18 mouse cellular contexts compared by ENCODE assay signal in genomic region chr9:51837716-51838115, GRCm38 (mm10).
A peak's percentile ranks its signal among the peaks of the same experiment; 100 is the strongest.
DNase-seq lines count a peak whose midpoint lies in the region; ATAC-seq and TF ChIP-seq lines count a peak whose summit lies in the region.
"Had no signal": no experiment of that assay in that cellular context is flagged by ENCODE, and none has a peak within 500 bp of the region (broad histone marks: within the 10 kb centered on the region; RNA-seq: fewer than 3 reads in every experiment).

No protein-coding gene starts in this region.

- ATAC-seq in lung, embryonic 14.5 days (ENCODE audit: insufficient read depth) = no peak
- ATAC-seq in heart, embryonic 11.5 days (replicated peaks; ENCODE audit: insufficient number of reproducible peaks, low FRiP score, low TSS enrichment) = no peak
- ATAC-seq: forebrain, embryonic 13.5 days; hindbrain, postnatal 0 days; intestine, embryonic 16.5 days had no signal

- peak; percentile 23 for DNase-seq in gastrocnemius, adult 2 months
- DNase-seq in gastrocnemius, postnatal 10 days = no peak
- DNase-seq in brain, adult 2 months (ENCODE audit: low read depth, low spot score) = peak; percentile 25
- DNase-seq in lung, embryonic 14.5 days = peak; percentile 46
- DNase-seq in spleen, postnatal 4 days (ENCODE audit: low spot score in 2 of 2) = no peak
- DNase-seq: cerebellum, adult 8-10 months; kidney, adult 9 months; kidney, postnatal 14 days; liver, embryonic 13.5 days; midbrain, embryonic 14.5 days had no signal

- H3K4me2 ChIP-seq in lung, embryonic 14.5 days = no peak overlapping the region
- H3K4me2 ChIP-seq in heart, embryonic 11.5 days = no peak overlapping the region
- H3K4me2 ChIP-seq: forebrain, embryonic 13.5 days; liver, embryonic 13.5 days; neural tube, embryonic 12.5 days had no signal

- no peak overlapping the region for H3K27ac ChIP-seq in gastrocnemius, adult 2 months
- H3K27ac ChIP-seq in lung, embryonic 14.5 days (ENCODE audit: low read depth) = no peak overlapping the region
- 0 out of 2 replicates have a peak overlapping the region, but pooled peaks have one; percentile 1 for H3K27ac ChIP-seq in olfactory bulb, adult 2 months (ENCODE audit: insufficient read depth, low read depth, low read length)
- no peak overlapping the region for H3K27ac ChIP-seq in heart, embryonic 11.5 days (ENCODE audit: low read depth, low read length)
- H3K27ac ChIP-seq: forebrain, embryonic 13.5 days; heart, embryonic 10.5 days; hindbrain, postnatal 0 days; liver, embryonic 13.5 days; neural tube, embryonic 12.5 days had no signal

- H3K27me3 ChIP-seq in lung, embryonic 14.5 days (ENCODE audit: insufficient read depth, low read length) = no peaks in the 10 kb centered on the region
- H3K27me3 ChIP-seq in heart, embryonic 11.5 days (ENCODE audit: control insufficient read depth, insufficient read depth, low read length) = no peaks in the 10 kb centered on the region
- H3K27me3 ChIP-seq: forebrain, embryonic 13.5 days; liver, embryonic 13.5 days; megakaryocyte, embryonic 14.5 days; neural tube, embryonic 12.5 days had no signal

- H3K9ac ChIP-seq in lung, embryonic 14.5 days = no peak overlapping the region
- no peak overlapping the region for H3K9ac ChIP-seq in heart, embryonic 11.5 days (ENCODE audit: low read depth, low read length)
- H3K9ac ChIP-seq: forebrain, embryonic 13.5 days; liver, embryonic 13.5 days; neural tube, embryonic 12.5 days had no signal

- intact Hi-C loops in gastrocnemius, adult 2 months (cut with DNase I) = no loop called here

- H3K4me3 ChIP-seq in gastrocnemius, adult 2 months = no peak overlapping the region
- no peak overlapping the region for H3K4me3 ChIP-seq in lung, embryonic 14.5 days (ENCODE audit: low read depth, low read length)
- no peak overlapping the region for H3K4me3 ChIP-seq in olfactory bulb, adult 2 months (ENCODE audit: insufficient read depth, low read depth, low read length)
- no peak overlapping the region for H3K4me3 ChIP-seq in heart, embryonic 11.5 days (ENCODE audit: low read depth, low read length)
- H3K4me3 ChIP-seq: forebrain, embryonic 13.5 days; heart, embryonic 10.5 days; liver, embryonic 13.5 days; megakaryocyte, embryonic 14.5 days; neural tube, embryonic 12.5 days had no signal

- WGBS in lung, embryonic 14.5 days = 64% methylated on average over 7 of the region's 7 CpGs
- 52% methylated on average over 7 of the region's 7 CpGs for WGBS in olfactory bulb, adult 2 months
- WGBS in heart, embryonic 11.5 days (ENCODE audit: insufficient replicate concordance) = 68% methylated on average over 7 of the region's 7 CpGs

- no peaks in the 10 kb centered on the region for H3K9me3 ChIP-seq in lung, embryonic 14.5 days (ENCODE audit: low read depth, low read length)
- no peaks in the 10 kb centered on the region for H3K9me3 ChIP-seq in heart, embryonic 11.5 days (replicated peaks; ENCODE audit: control insufficient read depth, low read length)
- H3K9me3 ChIP-seq: forebrain, embryonic 13.5 days; heart, embryonic 10.5 days; liver, embryonic 13.5 days; megakaryocyte, embryonic 14.5 days; neural tube, embryonic 12.5 days had no signal

- no peak for TF ChIP-seq CTCF in gastrocnemius, adult 2 months (IDR thresholded peaks at IDR 0.05)
- TF ChIP-seq CTCF in lung, embryonic 14.5 days (IDR thresholded peaks at IDR 0.05; ENCODE audit: low read depth) = no peak
- no peak for TF ChIP-seq CTCF in olfactory bulb, adult 2 months (IDR thresholded peaks at IDR 0.05; ENCODE audit: insufficient read depth, low read depth, low read length)

- TF ChIP-seq POLR2A in olfactory bulb, adult 2 months (IDR thresholded peaks at IDR 0.05; ENCODE audit: insufficient read depth, low read depth, low read length) = no peak

- H3K4me1 ChIP-seq in lung, embryonic 14.5 days (ENCODE audit: insufficient read depth) = 0 out of 2 replicates have a peak, but pooled peaks cover 2% of the 10 kb centered on the region
- peaks cover 6% of the 10 kb centered on the region for H3K4me1 ChIP-seq in olfactory bulb, adult 2 months (ENCODE audit: control insufficient read depth, insufficient read depth, low read length)
- H3K4me1 ChIP-seq in heart, embryonic 11.5 days (ENCODE audit: control insufficient read depth, insufficient read depth, low read length) = no peaks in the 10 kb centered on the region
- H3K4me1 ChIP-seq: forebrain, embryonic 13.5 days; heart, embryonic 10.5 days; liver, embryonic 13.5 days; megakaryocyte, embryonic 14.5 days; neural tube, embryonic 12.5 days had no signal

- H3K36me3 ChIP-seq in lung, embryonic 14.5 days (ENCODE audit: insufficient read depth) = peaks cover 20% of the 10 kb centered on the region; the same call in 1 of the 2 replicates
- no peaks in the 10 kb centered on the region for H3K36me3 ChIP-seq in heart, embryonic 11.5 days (ENCODE audit: control insufficient read depth, insufficient read depth, low read length)
- H3K36me3 ChIP-seq: heart, embryonic 10.5 days; liver, embryonic 13.5 days; neural tube, embryonic 12.5 days had no signal

Comparison
In these comparisons a context has a peak if more than half of its experiments do, and no peak if none do; other contexts are left out.
1. DNase-seq: peak in gastrocnemius, adult 2 months (single experiment), brain, adult 2 months (single experiment) and lung, embryonic 14.5 days (single experiment); none in gastrocnemius, postnatal 10 days (single experiment) and spleen, postnatal 4 days (0 of 2).